Mouse (Mus musculus): ENCODE measurements around the gene Stra6.
A peak's percentile ranks its signal among the peaks of the same experiment; 100 is the strongest.

Gene Stra6

DNA sequence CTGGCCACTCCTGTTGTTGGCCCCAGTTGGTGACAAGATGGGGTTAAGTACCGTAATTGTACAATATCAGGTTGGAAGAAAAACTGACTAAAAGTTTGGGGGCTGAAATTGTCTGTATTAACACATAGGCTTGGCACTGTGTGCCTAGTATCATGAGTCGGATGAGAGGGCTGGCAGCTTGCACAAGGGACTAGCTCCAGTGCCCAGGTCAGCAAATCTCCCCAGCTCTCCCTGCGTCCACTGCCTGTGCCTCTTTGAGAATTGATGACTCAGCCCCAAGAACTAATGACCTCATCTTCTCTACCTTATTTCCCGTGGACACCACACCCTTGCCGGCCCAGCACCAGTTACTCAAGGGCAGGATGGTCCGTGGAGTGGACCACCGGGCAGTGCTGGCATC is 13.7 kb upstream of the Stra6 start:
- no peak for DNase-seq (ENCODE audit: low spot score in 2 of 2)

GRCm38 (mm10) chr9:58051937-58052336 is 11.7 kb upstream of the Stra6 start:
- no peak for DNase-seq (ENCODE audit: low spot score in 2 of 2)

DNA sequence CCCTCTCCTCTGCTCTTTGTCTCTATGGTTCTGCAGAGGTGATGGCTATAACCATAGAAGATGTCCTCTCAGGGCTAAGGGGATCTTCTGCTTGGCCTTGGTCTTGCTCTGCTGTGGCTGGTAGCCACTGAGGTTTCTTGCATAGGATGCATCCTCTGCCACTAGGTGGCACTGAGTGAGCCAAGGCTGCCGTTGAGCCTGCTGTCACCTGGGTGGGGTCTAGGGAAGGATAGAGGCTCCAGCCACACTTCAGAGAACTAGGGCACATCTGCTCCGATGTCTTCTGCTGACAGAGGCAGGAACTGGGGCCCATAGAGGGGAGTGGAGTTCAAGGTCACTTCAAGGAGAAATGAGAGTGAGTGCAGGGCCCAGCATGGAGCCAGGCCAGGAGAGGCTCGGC is 10.5 kb upstream of the Stra6 start:
- DNase-seq (ENCODE audit: low spot score in 2 of 2) = peak in 1 of 2 experiments; percentile 69

DNA sequence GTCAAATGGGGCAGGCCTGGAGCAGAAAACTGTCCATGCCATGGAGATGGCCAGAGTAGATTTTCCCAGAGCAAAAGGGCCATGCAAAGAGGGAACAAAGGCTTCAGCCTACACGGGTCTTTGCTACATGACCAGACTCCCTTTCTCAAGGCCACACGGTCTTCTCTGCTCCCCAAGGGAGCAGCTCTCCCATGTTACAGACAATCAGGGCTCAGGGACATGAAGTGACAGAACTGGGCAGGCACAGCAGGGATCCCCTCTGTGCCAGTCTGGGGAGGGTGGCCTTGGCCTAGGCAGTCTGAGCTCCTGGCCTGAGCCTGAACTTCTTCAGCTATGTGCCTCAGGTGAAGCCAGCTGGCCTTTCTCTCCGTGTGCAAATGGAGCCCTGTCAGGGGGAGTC is 10.0 kb upstream of the Stra6 start:
- DNase-seq (ENCODE audit: low spot score in 2 of 2) = no peak

DNA sequence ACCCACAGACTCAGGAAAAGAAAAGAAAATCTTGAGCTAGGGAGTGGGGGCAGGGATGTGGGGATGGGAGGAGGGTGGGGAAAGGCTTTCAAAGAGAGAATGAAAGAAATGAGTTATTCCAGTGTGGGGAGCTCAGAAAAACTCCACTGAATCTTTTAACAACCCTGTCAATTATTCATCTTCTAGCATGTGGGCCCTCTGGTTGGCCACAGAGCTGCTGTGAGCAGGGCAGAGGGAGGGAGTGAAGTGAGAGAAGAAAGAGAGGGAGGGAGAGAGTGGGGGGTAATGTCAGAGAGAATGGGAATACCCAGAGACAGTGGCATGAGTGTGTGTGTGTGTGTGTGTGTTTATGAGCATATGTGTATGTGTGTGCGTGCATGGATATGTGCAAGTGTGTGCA is 9.6 kb upstream of the Stra6 start:
- DNase-seq (ENCODE audit: low spot score in 2 of 2) = no peak

- no peak for DNase-seq (ENCODE audit: low spot score in 2 of 2)
These were observed 7.9 kb upstream of the Stra6 start for GRCm38 (mm10) chr9:58055666-58056065.

DNA sequence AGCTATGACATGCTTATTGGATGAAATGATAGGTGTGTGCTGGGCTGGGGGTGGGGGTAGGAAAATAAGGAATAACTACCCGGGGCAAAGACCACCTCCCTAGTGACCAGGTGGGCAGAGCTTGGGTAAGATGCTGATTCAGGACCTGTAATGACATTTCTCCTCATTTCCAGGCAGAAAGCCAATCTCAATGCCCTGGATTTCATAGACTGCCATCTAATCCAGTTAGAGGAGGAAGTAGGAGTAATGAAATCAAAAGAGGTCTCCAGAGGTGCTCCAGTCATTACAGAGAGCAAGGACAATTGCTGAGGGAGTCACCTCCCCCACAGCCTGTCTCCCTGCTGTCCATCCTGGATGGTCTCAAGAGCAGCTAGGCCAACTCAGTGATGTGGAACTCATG is 3.7 kb upstream of the Stra6 start:
- DNase-seq (ENCODE audit: low spot score in 2 of 2) = no peak

DNA sequence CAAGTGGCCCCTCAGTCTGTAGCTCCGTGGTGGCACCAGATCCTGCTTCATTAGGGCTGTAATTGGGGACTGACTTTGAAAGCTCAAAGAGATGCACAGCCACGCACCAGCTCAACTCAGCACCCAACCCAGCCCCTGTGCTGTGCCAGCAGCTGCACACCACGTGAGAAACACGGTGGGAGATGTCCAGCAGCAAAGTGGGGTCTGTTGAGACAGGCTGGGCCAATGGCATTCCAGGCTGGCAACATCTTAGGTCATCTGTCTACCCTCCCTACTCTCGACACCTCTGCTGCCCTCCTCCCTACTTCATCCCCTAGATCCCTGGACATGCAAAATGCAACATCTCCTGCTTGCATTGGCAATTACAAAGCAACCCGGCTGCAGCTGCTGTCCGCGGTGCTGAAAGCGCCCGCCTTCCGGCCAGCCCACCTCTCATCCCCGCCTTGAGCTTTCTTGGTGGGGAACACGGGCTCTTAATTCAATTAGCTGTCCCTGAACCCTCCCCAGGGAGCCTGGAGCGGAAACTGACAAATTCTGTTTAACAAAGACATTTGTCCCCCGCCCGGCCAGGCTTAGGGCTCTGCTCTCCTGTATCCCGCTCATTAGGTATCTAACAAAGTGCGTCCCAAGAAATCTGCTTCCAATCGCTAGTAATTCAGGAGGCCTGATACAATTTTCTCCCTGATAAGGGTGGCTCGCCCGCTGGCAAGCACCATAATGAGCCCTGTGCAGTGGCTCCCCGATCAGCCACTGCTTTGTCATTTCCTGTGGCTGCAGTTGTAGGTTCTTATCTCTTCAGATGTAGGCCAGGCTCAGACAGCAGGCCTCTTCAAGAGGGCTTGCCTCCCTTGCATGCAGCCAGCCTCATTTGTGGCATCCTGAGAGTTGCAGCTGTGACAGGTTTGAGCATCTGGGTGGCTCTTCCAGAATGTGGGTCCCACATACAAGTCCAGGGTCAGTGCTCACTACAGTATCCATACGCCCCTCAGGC is 2.6 kb upstream of the Stra6 start:
- DNase-seq (ENCODE audit: low spot score in 2 of 2) = no peak

DNA sequence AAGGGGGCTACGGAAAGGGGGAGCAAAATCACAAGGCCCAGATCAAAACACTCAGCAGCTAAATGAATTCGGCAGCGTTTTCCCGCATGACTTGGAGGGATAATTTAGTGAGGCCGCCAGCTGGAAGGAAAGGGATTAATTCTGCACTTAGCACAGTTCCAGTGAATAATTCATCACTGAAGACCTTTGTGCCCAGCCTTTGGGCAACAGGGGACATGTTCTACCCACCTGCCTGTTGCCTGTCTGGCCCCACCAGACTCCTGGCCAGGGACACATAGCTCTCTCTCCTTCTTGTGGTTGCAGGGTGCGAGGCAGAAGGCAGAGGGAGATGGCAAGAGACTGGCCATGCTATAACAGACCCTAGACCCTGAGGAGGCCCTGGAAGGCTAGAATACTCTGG is 1.9 kb downstream of the Stra6 start:
- no peak for DNase-seq (ENCODE audit: low spot score in 2 of 2)

GRCm38 (mm10) chr9:58065977-58066730 is 2.6 kb downstream of the Stra6 start:
- DNase-seq (ENCODE audit: low spot score in 2 of 2) = no peak

DNA sequence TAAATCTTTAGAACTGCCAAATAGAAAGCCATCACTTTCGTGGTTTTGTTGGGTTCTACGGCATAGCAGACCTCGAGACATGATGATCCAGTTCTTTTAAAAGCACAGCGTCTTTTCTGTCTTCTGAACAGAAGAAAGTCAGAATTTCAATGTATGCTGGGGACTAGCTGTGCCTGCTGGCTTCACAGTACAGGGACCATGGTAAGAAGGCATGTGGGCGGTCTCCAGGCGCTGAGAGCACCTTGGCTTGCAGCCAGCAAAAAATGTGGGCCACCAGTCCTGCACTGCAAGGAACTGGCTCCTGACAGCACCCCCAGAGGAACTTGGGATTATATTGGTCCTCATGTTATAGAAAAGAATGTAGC is 3.1 kb downstream of the Stra6 start:
- DNase-seq (ENCODE audit: low spot score in 2 of 2) = peak; percentile 70 to 81

DNA sequence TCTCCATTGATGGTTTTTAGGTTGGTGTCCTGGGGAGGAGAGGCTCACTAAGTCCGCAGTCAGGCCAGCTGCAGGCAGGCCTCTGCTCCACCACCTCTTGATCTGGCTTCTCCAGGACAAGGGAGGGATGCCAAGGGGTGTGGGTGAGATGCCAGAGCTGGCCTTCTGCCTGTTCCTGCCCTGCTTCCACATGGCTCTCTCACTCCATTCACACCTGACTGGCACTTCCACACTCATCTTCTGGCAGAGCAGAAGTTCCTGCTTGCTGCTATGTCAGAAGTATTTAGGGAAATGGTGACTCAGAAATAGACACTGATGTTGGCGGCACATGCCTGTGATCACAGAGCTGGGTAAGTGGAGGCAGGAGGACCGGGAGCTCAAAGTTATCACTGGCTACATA is 4.0 kb downstream of the Stra6 start:
- no peak for DNase-seq (ENCODE audit: low spot score in 2 of 2)

GRCm38 (mm10) chr9:58074561-58074960 is 11.0 kb downstream of the Stra6 start:
- DNase-seq (ENCODE audit: low spot score in 2 of 2) = no peak

- DNase-seq (ENCODE audit: low spot score in 2 of 2) = no peak
These were observed 21.0 kb downstream of the Stra6 start for GRCm38 (mm10) chr9:58084586-58084985.

- peak; percentile 43 to 71 for DNase-seq (ENCODE audit: low spot score in 2 of 2)
These were observed 21.5 kb downstream of the Stra6 start for GRCm38 (mm10) chr9:58085074-58085473.

- DNase-seq (ENCODE audit: low spot score in 2 of 2) = no peak
These were observed 22.6 kb downstream of the Stra6 start for GRCm38 (mm10) chr9:58086203-58086602.

- no peak for DNase-seq (ENCODE audit: low spot score in 2 of 2)
These were observed 23.3 kb downstream of the Stra6 start for GRCm38 (mm10) chr9:58086861-58087260.

DNA sequence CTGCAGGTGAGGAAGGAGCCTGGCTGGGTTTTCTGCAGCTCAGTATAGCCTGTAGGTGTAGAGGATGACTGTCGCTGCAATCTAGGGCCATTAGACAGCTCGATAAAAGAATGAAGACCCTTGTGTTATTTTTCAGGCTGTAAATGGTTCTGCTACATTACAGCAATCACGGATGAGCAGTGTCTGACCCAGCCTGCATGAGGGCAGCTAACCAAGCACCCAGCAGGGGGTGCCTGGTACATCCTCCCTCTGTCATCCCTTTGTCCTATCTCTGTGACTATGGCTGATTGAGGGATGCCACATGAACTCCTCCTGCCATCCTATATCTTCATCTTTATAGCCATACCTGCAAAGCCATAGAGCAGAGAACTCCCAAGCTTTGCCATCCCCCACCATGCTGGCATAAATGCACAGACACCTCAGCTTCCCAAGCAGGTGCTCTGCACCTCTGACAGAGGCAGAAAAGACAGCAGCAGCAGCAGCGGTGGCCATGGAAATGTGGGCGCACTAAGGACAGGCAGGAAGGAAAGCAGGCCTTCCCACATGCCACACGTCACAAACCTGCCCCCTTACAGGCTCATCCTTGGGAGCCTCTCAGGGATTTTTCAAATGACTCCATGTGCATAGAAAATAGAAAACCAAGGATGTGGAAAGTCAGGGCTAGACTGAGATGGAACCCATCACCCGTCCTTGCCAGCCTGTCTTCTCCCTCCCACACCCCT is 23.9 kb downstream of the Stra6 start:
- no peak for DNase-seq (ENCODE audit: low spot score in 2 of 2)

DNA sequence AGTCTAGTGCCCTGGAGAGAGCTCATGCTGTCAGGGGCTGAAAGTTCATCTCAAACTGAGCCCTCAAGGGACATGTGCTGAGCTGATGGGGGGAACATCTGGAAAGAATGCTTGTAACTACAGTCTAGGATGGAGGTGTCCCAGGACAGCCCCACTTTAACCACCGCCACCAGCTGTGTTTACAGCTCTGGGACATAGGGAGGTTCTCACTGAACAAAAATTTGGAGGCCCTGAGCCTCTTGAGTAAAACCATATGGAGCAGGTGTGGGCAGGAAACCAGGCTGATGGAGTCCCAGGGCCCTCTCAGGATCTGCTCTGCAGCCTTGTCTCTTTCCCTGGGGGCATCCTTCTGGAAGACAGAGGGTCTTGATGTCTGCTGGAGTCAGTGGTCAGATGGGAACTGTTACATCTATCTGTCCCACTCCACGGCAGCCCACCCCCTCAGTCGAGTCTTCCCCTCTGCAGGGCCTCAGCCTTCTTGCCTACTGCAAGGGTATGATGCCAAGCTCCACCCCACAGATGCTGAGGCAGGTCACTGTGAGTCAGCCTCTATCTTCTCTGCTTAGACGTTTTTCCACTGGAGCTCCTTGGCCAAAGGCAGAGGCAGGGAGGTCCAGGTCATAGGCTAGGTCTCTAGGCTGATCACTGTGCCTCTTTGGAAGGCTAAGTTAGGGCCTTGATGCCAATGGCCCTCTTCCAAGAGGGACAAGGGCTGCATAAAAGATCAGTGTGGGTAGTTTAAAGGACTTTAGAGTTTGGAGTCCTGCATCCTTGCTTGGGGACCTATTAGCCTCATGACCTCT is 28.2 kb downstream of the Stra6 start:
- no peak for DNase-seq (ENCODE audit: low spot score in 2 of 2)

GRCm38 (mm10) chr9:58092581-58093269 is 29.1 kb downstream of the Stra6 start:
- no peak for DNase-seq (ENCODE audit: low spot score in 2 of 2)

- no peak for DNase-seq (ENCODE audit: low spot score in 2 of 2)
These were observed 30.2 kb downstream of the Stra6 start for GRCm38 (mm10) chr9:58093776-58094175.
